Mouse (Mus musculus) inflammation-experienced regulatory T-cells, adult 6 months (primary cell): ENCODE measurements around the gene Spindoc. TPM values are rescaled to one million over a fixed set of nuclear protein-coding genes. Genes with fewer than 3 reads are reported as not detected.
A peak's percentile ranks its signal among the peaks of the same experiment; 100 is the strongest.

Source experiments
- ATAC-seq: one replicate; pipeline ENCODE4 v1.8.0; 2017
- polyA plus RNA-seq, 3 experiments: library from polyadenylated mRNA; unstranded; fragments of 100-300 nt; shearing (Covaris generic); gene quantifications; one replicate each; pipeline ENCODE4 v1.2.1; 2017

Spindoc gene
- polyA plus RNA-seq, result 1 to 10 TPM; 2.8 to 4.4 (median 3.6) TPM

GRCm38 (mm10) chr19:7382903-7383865, at the start of gene Spindoc:
Gene Spindoc (minus strand): TSS chr19:7382994.
- peak; percentile 93 for ATAC-seq

- no peak for ATAC-seq
Measured at GRCm38 (mm10) chr19:7425398-7425775, 42.6 kb upstream of the Spindoc start.

- ATAC-seq, result no peak
Measured at GRCm38 (mm10) chr19:7424590-7425397, 42.0 kb upstream of the Spindoc start.

- no peak for ATAC-seq
Measured at GRCm38 (mm10) chr19:7424131-7424530, 41.3 kb upstream of the Spindoc start.

GRCm38 (mm10) chr19:7423656-7424030, 40.8 kb upstream of the Spindoc start:
- no peak for ATAC-seq

- ATAC-seq, result no peak
Measured at GRCm38 (mm10) chr19:7423028-7423655, 40.3 kb upstream of the Spindoc start.

- no peak for ATAC-seq
Measured at GRCm38 (mm10) chr19:7422656-7423027, 39.8 kb upstream of the Spindoc start.

- no peak for ATAC-seq
Measured at GRCm38 (mm10) chr19:7421602-7422591, 39.1 kb upstream of the Spindoc start.

- ATAC-seq, result no peak
Measured at GRCm38 (mm10) chr19:7420841-7421601, 38.2 kb upstream of the Spindoc start.

GRCm38 (mm10) chr19:7420108-7420507, 37.3 kb upstream of the Spindoc start:
- ATAC-seq, result no peak

- ATAC-seq, result no peak
Measured at GRCm38 (mm10) chr19:7419134-7419533, 36.3 kb upstream of the Spindoc start.

- ATAC-seq, result peak; percentile 63
Measured at GRCm38 (mm10) chr19:7417911-7418849, 35.4 kb upstream of the Spindoc start.

- no peak for ATAC-seq
Measured at GRCm38 (mm10) chr19:7416834-7417735, 34.3 kb upstream of the Spindoc start, which contains the start of gene 2700081O15Rik. Gene 2700081O15Rik (plus strand): TSS chr19:7417625.

- no peak for ATAC-seq
Measured at GRCm38 (mm10) chr19:7415916-7416833, 33.4 kb upstream of the Spindoc start.

- ATAC-seq, result no peak
Measured at GRCm38 (mm10) chr19:7412361-7412760, 29.6 kb upstream of the Spindoc start.

- no peak for ATAC-seq
Measured at GRCm38 (mm10) chr19:7404623-7405229, 21.9 kb upstream of the Spindoc start.

GRCm38 (mm10) chr19:7400635-7401034, 17.8 kb upstream of the Spindoc start:
- ATAC-seq, result no peak
